Mouse (Mus musculus): ENCODE results near the gene Ilf3. TPM values are rescaled to one million over a fixed set of nuclear protein-coding genes. Genes with fewer than 3 reads are reported as not detected.

Ilf3 gene
- polyA plus RNA-seq, 1 experiment from 2014 or later = 45.2 TPM

GRCm38 (mm10) chr9:21453459-21453858 is 85.8 kb downstream of the Ilf3 start:
- no peak for TF ChIP-seq CTCF (IDR thresholded peaks at IDR 0.05; ENCODE audit: low read depth)
- TF ChIP-seq EP300 (optimal IDR thresholded peaks at IDR 0.05) = no peak
- H3K27ac ChIP-seq (replicated peaks) = no peak overlapping the region
- peaks cover 6% of the 10 kb centered on the region for H3K4me1 ChIP-seq (replicated peaks; ENCODE audit: control insufficient read depth, insufficient read depth)
- no peak overlapping the region for H3K4me3 ChIP-seq (ENCODE audit: low read depth, low read length)
- H3K4me2 ChIP-seq (replicated peaks; ENCODE audit: low read depth) = no peak overlapping the region
- 75% methylated on average over 2 of the region's 2 CpGs for WGBS
- DNase-seq (ENCODE audit: low spot score) (no peak), ATAC-seq (ENCODE audit: low FRiP score, low TSS enrichment) (no peak)
- H3K9me3 ChIP-seq (ENCODE audit: control insufficient read depth, low read length) = no peaks in the 10 kb centered on the region
- no peaks in the 10 kb centered on the region for H3K36me3 ChIP-seq (ENCODE audit: control insufficient read depth, insufficient read depth, low read length)
- no peaks in the 10 kb centered on the region for H3K27me3 ChIP-seq (ENCODE audit: control insufficient read depth, insufficient read depth, low read length)
- no peak overlapping the region for H3K9ac ChIP-seq (ENCODE audit: low read length)

DNA sequence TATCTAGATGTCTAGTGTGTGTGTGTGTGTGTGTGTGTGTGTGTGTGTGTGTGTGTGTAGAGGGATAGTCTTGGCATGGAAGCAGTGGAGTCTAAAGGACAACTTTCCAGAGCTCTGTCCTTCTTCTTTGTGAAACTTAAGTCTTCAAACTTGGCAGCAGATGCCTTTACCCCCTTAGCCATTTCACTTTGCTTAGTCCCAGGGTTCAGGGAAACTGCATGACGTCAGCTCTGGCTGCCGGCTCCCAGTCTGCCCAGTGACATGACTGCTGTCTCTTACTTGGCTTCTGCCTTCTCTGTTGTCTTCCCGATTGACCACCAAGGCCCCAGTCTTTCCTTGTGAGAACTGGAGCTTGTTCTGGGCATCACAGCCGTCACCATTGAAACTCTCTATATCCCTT is 86.9 kb downstream of the Ilf3 start:
- 69% methylated on average over 4 of the region's 4 CpGs for WGBS
- Histone ChIP-seq H3K27ac (replicated peaks) (no peak overlapping the region), H3K27me3 (ENCODE audit: control insufficient read depth, insufficient read depth, low read length) (no peaks in the 10 kb centered on the region), H3K4me1 (replicated peaks; ENCODE audit: control insufficient read depth, insufficient read depth) (peaks cover 6% of the 10 kb centered on the region), H3K4me3 (ENCODE audit: low read depth, low read length) (no peak overlapping the region), H3K4me2 (replicated peaks; ENCODE audit: low read depth) (no peak overlapping the region), H3K9me3 (ENCODE audit: control insufficient read depth, low read length) (no peaks in the 10 kb centered on the region), H3K36me3 (ENCODE audit: control insufficient read depth, insufficient read depth, low read length) (0 out of 2 replicates have a peak, but pooled peaks cover 3% of the 10 kb centered on the region), H3K9ac (ENCODE audit: low read length) (no peak overlapping the region)
- ATAC-seq (ENCODE audit: low FRiP score, low TSS enrichment) (no peak), DNase-seq (ENCODE audit: low spot score) (no peak)
- TF ChIP-seq CTCF (IDR thresholded peaks at IDR 0.05; ENCODE audit: low read depth) = no peak
- no peak for TF ChIP-seq EP300 (optimal IDR thresholded peaks at IDR 0.05)

Other genes with a start within 250 kb of the Ilf3 start
- 6.8 and 7.1 TPM in 2 replicates for gene Tyk2, start 236.6 kb upstream of the Ilf3 start, polyA plus RNA-seq (2015; fragmentation: Nextera tagmentation; extraction: Ambion mirVana)
- 161 TPM in 2 replicates for gene Cdc37, start 217.9 kb upstream of the Ilf3 start, polyA plus RNA-seq (2015; fragmentation: Nextera tagmentation; extraction: Ambion mirVana)
- gene Pde4a, start 202.2 kb upstream of the Ilf3 start, polyA plus RNA-seq (2015; fragmentation: Nextera tagmentation; extraction: Ambion mirVana) = 2.5 and 3.0 TPM in 2 replicates
- gene Keap1, start 128.5 kb upstream of the Ilf3 start, polyA plus RNA-seq (2015; fragmentation: Nextera tagmentation; extraction: Ambion mirVana) = 37.2 and 40.8 TPM in 2 replicates
- 4.7 and 5.0 TPM in 2 replicates for gene S1pr5, start 119.4 kb upstream of the Ilf3 start, polyA plus RNA-seq (2015; fragmentation: Nextera tagmentation; extraction: Ambion mirVana)
- 38.6 and 41.7 TPM in 2 replicates for gene Atg4d, start 102.6 kb upstream of the Ilf3 start, polyA plus RNA-seq (2015; fragmentation: Nextera tagmentation; extraction: Ambion mirVana)
- gene Kri1, start 79.9 kb upstream of the Ilf3 start, polyA plus RNA-seq (2015; fragmentation: Nextera tagmentation; extraction: Ambion mirVana) = 6.7 and 7.9 TPM in 2 replicates
- 23.1 and 28.0 TPM in 2 replicates for gene Cdkn2d, start 76.5 kb upstream of the Ilf3 start, polyA plus RNA-seq (2015; fragmentation: Nextera tagmentation; extraction: Ambion mirVana)
- gene Ap1m2, start 55.5 kb upstream of the Ilf3 start, polyA plus RNA-seq (2015; fragmentation: Nextera tagmentation; extraction: Ambion mirVana) = 84.9 and 90.6 TPM in 2 replicates
- gene Slc44a2, start 47.2 kb upstream of the Ilf3 start, polyA plus RNA-seq (2015; fragmentation: Nextera tagmentation; extraction: Ambion mirVana) = 55.2 and 62.6 TPM in 2 replicates
- 27.9 and 30.8 TPM in 2 replicates for gene Qtrt1, start 44.0 kb downstream of the Ilf3 start, polyA plus RNA-seq (2015; fragmentation: Nextera tagmentation; extraction: Ambion mirVana)
- 76.0 and 78.4 TPM in 2 replicates for gene Dnm2, start 57.0 kb downstream of the Ilf3 start, polyA plus RNA-seq (2015; fragmentation: Nextera tagmentation; extraction: Ambion mirVana)
- gene Tmed1, start 142.4 kb downstream of the Ilf3 start, polyA plus RNA-seq (2015; fragmentation: Nextera tagmentation; extraction: Ambion mirVana) = 40.7 and 41.0 TPM in 2 replicates
- gene AB124611, start 158.3 kb downstream of the Ilf3 start, polyA plus RNA-seq (2015; fragmentation: Nextera tagmentation; extraction: Ambion mirVana) = 1.8 and 2.0 TPM in 2 replicates
- gene Carm1, start 179.0 kb downstream of the Ilf3 start, polyA plus RNA-seq (2015; fragmentation: Nextera tagmentation; extraction: Ambion mirVana) = 12.0 and 15.5 TPM in 2 replicates
- gene Timm29, start 224.9 kb downstream of the Ilf3 start, polyA plus RNA-seq (2015; fragmentation: Nextera tagmentation; extraction: Ambion mirVana) = 16.5 and 18.2 TPM in 2 replicates
- 22.5 and 25.5 TPM in 2 replicates for gene Yipf2, start 225.0 kb downstream of the Ilf3 start, polyA plus RNA-seq (2015; fragmentation: Nextera tagmentation; extraction: Ambion mirVana)
- 27.2 and 29.0 TPM in 2 replicates for gene Smarca4, start 248.3 kb downstream of the Ilf3 start, polyA plus RNA-seq (2015; fragmentation: Nextera tagmentation; extraction: Ambion mirVana)

Data from stomach, postnatal 0 days (tissue).